Mouse (Mus musculus) adrenal gland, adult (tissue): ENCODE measurements around the gene Eef1b2.

Experiments used
- DNase-seq, 2 experiments: peaks; one replicate each; pipeline ENCODE4 v3.0.0; 2022 to 2023; ENCODE audit warnings: low spot score in 1 of 2; ENCODE audit not compliant: inconsistent age in 2 of 2

Eef1b2 gene

DNA sequence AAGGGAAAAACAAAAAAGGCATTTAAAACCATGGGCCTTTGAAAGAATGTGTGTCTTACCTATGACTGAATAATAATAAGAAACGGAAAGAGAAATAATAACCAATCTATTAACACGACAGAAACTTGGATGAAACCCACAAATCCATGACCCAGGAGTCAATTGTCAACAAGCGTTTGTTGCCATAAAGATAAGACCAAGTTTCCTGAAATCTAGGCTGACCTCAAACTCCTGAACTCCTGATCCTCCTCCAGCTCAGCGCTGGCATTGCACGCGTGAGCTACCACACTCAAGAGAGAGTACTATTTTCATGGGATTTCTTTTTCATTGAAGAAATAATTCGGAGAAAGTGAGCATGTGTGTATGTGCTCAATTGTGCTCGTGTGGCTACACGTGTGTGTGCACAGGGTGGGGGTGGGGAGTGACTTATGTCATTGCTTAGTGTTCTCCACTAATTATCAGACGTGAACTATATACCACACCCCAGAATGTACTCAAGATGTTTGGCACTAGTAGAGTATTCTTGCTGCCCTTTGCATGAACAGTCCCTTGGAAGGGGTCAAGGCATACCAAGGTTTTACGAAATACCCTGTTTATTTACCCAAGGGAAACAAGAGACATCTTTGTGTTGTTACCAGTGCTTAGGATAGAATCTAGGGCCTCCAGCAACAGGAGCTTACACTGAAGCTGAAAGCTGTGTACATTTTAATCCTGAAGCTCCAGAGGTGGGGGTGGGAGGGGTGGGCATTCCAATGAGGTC, 15.9 kb downstream of the Eef1b2 start:
- no peak for DNase-seq

DNA sequence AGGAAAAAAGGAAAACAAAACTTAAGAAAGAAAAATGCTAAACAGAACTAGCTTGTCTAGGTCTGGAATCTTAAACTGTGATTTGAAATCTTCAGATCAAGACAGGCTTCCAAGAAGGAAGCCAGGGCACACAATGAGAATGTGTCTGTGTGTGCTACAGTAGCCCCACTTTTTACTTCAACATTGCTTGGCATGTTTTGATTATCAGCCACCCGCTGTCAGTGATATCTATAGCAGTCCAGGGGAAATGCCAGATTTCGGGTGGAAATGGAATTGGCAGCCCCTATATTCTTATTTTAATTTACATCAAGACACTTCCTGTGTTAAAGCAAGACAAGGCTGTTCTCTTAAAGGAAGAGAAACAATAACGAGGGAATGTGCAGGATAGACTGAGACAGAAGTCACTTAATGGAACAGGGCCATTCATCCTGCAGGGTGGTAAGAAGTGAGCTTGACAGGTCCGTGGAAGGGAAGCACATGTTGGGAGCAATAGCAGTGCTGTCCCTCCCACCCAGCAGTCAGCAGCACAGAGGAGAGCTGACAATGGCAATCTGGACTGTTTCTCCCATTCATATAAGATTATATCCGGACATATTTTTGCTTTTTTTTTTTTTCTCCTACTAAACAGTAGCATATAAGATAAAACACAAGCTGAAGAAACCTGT, 19.4 kb downstream of the Eef1b2 start:
- no peak for DNase-seq

DNA sequence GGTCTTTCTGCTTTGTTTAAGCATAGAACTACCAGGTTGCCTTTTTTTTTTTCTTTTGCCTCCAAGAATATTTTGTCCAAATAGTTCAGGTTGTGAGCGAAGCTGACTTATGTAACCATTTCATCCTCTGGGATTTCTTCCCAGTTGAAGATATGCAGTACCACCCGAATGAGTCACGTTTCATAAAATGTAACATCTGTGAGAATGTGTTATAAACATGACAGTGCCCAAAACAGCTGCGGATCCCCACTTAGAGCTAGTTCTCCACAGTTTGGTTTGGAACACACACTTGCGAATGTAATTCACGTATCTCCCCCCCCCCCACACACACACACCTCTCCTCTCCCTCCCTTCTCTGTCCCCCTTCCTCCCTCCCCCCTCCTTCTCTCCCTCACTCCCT, 22.8 kb downstream of the Eef1b2 start:
- no peak for DNase-seq

DNA sequence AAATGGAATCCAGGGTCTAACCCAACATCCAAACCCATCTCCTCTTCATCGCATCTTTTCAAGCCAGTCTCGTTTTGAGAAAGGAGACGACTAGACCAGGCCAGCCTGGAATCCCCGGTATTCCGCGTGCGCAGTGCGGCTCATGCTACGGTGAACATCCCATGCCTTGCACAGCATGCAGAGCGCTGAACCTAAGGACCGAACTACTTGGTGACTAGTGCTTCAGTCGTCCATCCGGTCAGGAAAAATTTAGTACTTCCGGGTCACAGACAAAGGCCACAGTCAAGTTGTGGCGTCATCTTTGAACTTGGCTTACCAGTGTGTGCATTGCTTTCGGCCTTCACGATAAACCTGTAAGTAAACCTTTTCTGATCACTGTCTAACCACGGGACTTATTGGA, 23.7 kb downstream of the Eef1b2 start:
- no peak for DNase-seq

DNA sequence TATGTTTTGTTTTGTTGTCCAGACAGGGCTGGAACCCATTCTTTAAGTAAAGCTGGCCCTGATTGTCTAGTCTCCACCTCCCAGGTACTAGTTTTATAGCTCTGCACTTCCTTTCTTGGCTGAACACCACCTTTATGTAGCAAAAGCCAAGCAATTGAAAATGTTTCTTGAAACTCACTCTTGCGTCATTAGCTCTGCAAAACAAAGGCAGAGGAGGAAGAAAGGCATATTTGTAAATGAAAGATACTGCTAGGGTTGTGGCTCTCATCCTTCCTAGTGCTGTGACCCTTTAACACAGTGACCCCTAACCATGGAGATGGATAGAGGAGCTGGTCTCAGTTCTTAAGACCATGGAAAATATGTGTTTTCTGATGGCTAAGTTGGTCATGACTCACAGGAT, 25.0 kb downstream of the Eef1b2 start:
- no peak for DNase-seq

DNA sequence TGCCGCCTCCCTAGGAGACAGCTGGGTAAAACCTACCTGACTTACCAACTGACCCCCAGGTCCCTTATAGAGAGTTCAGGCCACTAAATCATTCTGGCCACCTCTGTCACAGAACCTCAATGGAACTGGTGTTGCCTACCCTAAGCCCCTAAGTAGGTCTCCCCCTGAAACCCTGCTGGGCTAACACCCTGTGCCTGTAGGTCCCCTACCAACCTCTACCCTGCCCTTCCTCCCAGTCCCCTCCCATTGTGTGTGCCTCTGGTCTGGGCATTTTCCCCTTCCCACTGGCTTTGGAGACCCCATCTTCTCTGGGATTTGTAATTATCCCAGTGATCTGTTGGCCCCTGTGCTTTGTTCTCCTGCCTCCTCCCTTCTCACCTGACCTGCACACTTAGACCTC, 26.8 kb downstream of the Eef1b2 start:
- no peak for DNase-seq

DNA sequence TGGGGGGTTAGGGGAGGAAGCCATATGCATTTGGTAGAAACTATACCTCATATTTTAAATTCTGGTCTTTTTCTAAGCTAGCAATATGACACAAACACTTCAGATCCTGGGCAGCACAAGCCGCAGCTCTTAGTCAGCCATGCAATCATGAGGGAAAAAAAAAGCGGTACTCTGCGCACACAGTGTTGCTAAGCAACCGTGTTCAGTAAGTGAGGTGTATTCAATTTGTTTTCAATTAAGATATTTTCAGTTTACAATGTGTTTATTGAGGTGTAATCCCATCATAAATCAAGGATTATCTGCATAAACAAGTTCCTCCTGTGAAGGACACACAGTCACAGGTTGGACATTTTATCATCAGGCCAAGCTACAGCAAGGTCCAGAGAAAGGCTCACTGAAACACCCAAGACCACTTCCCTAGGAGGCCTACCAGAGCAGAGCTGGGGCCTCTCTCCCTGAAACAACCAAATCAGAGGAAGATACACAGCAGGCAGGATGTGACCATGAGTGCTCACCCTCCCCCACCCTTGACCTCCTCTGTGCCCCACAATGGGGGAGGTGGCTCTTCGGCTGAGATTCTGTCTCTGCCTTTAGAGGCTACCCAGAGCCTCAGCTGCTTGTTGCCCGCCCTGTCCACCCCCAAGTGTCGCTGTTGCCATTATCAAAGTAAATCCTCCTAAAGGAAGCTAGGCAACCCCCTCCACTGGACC, 27.5 kb downstream of the Eef1b2 start:
- peak in 1 of 2 experiments; percentile 45 for DNase-seq

DNA sequence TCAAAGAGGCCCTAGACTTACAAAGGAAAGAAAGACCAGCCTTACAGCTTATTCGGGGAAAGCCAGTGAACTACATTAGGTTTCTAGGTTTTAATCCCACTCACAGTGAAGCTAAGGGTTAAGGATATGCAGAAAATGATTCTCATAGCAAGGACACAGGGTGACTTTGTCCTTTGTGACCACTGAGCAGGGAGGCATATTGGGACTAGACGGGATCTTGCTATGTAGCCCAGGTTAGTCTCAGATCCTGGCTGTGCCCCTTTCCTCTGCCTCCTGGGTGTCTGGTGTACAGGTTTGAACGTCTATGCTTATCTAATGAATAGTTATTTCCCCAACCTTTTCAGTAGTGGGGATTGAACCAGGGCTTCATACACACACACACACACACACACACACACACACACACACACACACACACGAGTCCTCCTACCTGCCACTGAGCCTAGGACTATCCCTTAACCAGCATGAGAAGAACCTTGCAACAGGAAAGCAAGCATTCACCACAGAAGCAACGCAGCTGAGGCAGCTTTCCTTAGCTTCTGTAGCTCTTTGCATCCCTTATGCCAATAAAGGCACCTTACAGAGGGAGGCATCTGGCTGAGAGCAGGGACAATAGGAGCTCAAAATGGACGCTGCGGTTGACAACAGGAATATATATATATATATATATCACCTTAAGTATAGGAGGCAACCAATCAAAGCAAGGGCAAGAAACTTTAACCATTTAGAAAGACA, 28.2 kb downstream of the Eef1b2 start:
- DNase-seq = no peak

DNA sequence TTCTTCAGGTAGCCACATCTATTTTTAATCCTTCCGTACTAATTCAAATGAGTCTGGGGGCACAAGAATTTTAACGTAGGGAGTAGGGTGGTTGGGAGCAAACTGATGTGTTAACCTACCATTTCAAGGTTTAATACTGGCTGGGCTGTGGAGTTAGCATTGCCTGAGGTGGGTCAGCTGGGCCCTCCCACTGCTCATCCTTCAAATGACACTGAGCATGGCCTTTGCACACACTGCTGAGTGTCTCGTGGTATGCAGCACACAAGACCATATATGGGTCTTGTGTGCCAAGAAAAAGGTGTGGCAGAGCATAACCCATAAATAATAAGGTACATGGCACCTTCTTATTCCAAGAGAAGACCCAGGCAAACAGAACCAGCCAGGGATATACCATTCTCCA, 31.0 kb downstream of the Eef1b2 start:
- no peak for DNase-seq

DNA sequence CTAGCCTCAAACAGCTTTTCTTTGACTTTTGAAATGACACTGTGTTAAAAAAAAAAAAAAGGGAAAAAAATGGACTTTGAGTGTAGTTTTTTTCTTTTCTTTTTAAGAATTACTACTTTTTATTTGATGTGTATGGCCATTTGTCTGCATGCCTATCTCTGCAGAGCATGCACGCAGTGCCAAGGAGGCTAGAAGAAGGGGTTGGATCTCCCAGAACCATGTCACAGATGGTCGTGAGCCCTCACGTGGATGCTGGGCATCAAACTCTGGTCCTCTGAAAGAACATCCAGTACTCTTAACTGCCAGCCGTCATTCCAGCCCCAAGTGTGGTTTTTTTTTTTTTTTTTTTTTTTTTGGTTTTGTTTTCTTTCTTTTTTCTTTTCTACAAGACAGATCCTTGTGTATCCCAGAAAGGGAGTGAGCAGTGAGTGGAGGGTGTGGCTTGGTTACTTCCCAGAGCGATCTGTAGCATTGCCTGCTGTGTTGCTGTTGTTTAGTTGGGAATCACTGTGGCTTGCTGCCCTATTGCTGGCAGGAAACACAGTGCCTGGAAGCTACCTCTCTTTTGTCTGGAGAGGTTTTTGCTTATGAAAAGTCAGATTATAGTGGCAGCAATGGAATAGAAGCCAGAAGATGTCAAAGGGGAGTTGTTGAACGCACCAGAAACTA, 33.4 kb downstream of the Eef1b2 start:
- DNase-seq = no peak

DNA sequence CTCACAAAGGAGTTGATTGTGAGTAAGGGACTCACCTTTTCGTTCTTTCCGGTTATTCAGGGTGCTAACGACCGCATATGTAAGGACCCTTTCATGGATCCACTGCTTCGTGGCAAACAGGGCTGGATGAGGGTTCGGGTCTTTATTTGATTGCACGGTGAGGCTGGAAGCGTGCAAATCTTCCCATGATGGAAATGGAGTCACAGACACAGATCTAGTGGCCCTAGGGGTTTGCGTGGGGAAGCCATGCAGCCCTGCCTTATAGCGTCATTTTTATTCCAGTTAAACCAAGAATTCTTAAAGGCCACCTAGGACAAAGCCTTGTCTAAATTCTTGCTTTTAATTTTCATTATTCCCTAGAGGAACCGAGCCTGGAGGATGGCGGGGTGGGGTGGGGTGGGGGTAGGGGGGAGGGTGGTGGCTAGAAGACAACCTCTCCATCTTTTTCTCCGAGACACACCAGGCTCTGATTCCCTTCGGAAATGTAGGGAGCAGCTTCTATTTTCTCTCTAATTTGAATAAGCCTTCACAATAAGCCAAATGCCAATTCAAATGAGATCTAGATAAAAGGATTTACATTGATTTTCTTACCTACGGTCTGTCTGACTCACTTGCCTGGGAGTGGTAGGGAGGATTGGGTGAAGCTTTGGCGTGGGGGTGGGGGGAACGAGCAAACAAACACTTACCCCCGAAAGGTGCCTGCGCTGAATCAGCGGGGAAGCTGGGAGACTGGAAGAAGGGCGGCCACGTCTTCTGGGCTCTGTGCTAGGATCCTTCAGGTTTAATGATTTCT, 37.0 kb downstream of the Eef1b2 start:
- no peak for DNase-seq

DNA sequence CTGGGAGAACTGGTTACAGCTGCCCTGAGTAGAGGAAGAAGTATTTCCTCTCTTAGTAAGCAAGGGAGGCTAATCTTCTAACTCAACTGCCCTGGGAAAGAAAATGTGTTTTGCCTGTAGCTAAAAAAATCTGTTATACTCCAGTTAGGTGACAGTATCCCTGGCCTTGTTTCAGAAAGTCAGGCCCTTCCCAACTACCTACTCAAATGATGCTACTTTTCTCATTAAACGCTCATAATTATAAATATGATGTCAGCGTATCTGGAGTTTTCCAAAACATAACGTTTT, 37.6 kb downstream of the Eef1b2 start, which contains the start of gene Gpr1:
TSS of gene Gpr1 (minus strand) at position 273 of the 288 bp plus-strand sequence.
- no peak for DNase-seq

DNA sequence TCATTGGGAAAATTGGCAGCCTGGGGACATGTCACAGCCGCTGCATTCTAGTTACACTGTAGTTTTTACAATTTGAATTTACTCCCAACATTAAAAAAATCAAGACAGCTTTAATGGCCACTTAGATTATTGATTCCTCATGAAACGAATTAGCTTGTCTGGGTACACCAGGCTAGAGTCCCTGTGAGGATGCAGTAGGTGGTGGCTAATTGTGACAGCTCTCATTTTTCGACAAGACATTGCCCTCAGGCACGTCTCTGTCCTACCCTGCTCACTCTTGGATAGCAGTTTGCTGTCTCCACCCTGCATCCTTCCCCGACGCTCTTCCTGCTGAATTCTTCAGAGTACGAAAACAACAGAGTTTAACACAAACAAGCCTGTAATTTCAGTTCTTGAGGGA, 38.0 kb downstream of the Eef1b2 start:
- no peak for DNase-seq

DNA sequence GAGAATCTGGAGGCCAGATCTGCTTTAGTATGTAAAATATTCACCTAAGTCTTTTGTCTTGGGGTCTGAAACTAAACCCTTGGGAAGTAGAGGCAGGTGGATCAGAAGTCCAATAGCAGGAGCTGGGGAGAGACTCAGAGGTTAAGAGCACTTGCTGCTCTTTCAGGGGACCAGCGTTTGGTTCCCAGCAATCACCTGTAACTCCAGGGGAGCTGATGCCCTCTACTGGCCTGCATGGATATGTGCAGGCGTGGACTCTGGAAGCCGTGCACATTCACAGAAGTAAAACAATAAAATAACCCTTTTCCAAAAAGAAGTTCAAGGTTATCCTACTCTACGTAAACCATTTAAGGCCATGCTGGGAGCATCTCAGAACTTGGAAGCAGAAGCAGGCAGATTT, 42.7 kb downstream of the Eef1b2 start:
- DNase-seq = no peak

DNA sequence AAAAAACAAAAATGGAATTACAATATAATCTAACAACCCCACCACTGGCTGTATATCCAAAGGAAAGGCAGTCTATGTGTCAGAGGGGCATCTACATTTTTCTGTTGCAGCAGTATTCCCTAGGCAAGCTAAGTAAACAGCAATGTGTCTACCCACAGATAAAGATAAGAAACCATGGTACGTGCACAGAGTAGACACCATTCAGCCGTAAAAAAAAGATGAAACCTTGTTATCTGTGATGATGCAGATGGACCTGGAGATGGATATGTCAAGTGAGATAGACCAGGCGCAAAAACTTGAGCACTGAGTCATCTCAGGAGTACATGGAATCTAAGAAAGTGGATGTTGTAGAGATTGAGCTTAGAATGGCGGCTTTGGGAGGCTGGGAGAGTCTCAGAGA, 48.4 kb downstream of the Eef1b2 start:
- no peak for DNase-seq

DNA sequence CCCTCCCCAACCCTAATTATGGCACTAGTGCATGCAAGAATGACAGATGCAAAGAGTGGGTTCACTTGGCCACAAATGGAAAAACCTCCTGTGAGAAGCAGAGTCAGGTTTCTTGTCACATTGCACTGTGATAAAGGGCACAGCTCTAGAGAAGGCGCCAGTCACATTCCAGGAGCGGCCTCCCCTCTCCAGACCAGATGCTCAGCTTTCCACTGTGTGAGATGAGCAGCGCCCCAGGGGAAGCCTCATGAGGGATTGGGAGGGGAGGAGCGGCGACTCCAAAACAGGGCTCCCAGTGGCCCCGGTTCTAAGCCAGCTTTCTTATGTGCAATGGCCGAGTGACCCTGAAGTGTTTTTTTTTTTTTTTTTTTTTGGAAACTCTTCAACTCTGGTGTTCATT, 49.3 kb downstream of the Eef1b2 start:
- no peak for DNase-seq

DNA sequence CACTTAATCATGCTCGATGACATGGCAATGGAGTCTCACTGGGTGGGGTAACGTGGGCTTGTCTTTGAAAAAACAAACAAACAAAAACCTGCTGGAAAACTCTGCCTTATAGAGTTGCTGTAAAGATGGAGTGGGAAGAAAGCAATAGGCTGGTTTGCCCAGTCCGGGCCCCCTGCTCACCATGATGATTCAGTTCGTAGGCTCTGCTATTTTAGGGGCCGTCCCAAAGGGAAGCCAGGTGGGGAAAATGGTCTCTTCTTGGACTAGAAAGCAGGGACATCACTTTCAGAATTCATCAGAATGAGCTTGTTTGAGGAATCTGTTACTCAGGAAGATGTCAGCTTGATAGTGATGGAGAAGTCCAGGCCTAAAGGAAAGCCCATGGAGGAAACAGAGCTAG, 50.6 kb downstream of the Eef1b2 start:
- no peak for DNase-seq
